Mouse (Mus musculus) effector memory CD4-positive, alpha-beta T cell, adult 7 months (primary cell): Measurements from ENCODE around the gene Nat8f4. TPM values are rescaled to one million over a fixed set of nuclear protein-coding genes. Genes with fewer than 3 reads are reported as not detected.

Source experiments
- polyA plus RNA-seq: library from polyadenylated mRNA; unstranded; fragments of 100-300 nt; shearing (Covaris generic); gene quantifications from one replicate; pipeline ENCODE4 v1.2.1, GENCODE M21; 2017

Gene Nat8f4
- 1.5 TPM for polyA plus RNA-seq

DNA sequence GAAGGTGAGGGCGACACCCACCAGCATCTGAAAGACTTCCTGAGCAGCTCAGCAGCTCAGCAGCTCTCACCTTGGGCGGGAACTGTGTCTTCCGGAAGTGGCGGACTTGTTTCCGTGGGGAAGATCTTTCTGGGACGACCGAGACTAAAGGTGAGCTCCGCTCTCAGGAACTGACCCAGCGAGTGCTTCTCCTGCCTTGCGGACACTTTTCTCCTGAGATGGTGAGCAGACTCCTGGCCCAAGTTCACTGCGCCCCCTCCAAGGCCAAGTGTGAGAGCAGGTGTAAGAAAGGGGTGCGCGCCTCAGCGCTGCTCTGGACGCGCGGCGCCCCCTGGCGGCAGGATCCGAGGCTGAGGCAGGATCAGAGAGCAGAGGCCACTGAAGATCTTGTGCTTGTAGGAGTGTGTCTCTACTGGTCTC, at the start of gene Nat8f4:
Gene Nat8f4 (minus strand): TSS at position 243 of the 420 bp plus-strand sequence.

GRCm38 (mm10) chr6:85915539-85916513, 11.1 kb upstream of the Nat8f4 start, which contains the start of gene Nat8f1:
Gene Nat8f1, minus strand, starts transcription at chr6:85915687.

DNA sequence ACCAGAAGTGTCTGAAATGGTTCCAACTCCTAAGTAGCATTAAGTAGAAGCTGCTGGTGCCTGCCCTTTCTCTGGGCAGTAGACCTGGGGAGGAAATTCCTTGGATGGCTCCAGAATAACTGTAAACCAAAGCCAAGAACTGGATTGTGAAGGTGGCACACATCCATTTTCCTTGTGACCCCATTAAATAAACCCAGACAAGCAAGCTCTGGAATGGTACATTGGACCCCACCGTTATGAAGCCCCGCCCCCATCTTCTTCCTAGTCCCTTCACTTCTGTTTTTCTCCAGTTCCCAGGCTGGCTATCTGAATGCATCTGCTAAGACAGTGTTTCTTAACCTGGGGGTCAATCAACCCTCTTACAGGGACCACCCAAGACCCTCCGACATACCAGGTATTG, 6.9 kb upstream of the Nat8f4 start, which contains the start of gene Tprkb:
Gene Tprkb (plus strand): TSS at position 279 of the 400 bp plus-strand sequence.

GRCm38 (mm10) chr6:85869006-85869405, 35.7 kb downstream of the Nat8f4 start, which contains the start of gene Nat8f2:
Gene Nat8f2, minus strand, starts transcription at chr6:85869158.

Other genes with a start within 250 kb of the Nat8f4 start
- gene Nat8f7, start 191.7 kb downstream of the Nat8f4 start, polyA plus RNA-seq: not detected
- 0.24 TPM for gene Nat8f3, start 139.1 kb downstream of the Nat8f4 start, polyA plus RNA-seq
- not detected for gene Nat8f6, start 83.9 kb downstream of the Nat8f4 start, polyA plus RNA-seq
- not detected for gene Nat8f5, start 83.9 kb downstream of the Nat8f4 start, polyA plus RNA-seq
- not detected for gene Nat8, start 72.8 kb downstream of the Nat8f4 start, polyA plus RNA-seq
- 0.60 TPM for gene Nat8f2, start 35.7 kb downstream of the Nat8f4 start, polyA plus RNA-seq
- 21.0 TPM for gene Tprkb, start 7.0 kb upstream of the Nat8f4 start, polyA plus RNA-seq
- gene Nat8f1, start 10.8 kb upstream of the Nat8f4 start, polyA plus RNA-seq: 2.6 TPM
- 232 TPM for gene Dusp11, start 56.8 kb upstream of the Nat8f4 start, polyA plus RNA-seq
- gene Figla, start 111.3 kb upstream of the Nat8f4 start, polyA plus RNA-seq: not detected
- 0.20 TPM for gene Add2, start 123.8 kb upstream of the Nat8f4 start, polyA plus RNA-seq